Mouse (Mus musculus): Measurements from ENCODE around the gene H2-T23.

H2-T23 gene

GRCm38 (mm10) chr17:35980363-35980754 is 52.3 kb downstream of the H2-T23 start:
- DNase-seq = peak; percentile 49

Measured in lung, postnatal 14 days (tissue).